15 mouse cellular contexts compared by ENCODE assay signal in genomic region chr5:41754226-41754775, GRCm38 (mm10). TPM values are rescaled to one million over a fixed set of nuclear protein-coding genes. Genes with fewer than 3 reads are reported as not detected.
A peak's percentile ranks its signal among the peaks of the same experiment; 100 is the strongest.
DNase-seq lines count a peak whose midpoint lies in the region; ATAC-seq and TF ChIP-seq lines count a peak whose summit lies in the region.
"Had no signal": no experiment of that assay in that cellular context is flagged by ENCODE, and none has a peak within 500 bp of the region (broad histone marks: within the 10 kb centered on the region; RNA-seq: fewer than 3 reads in every experiment).

No protein-coding gene starts in this region.

- TF ChIP-seq CTCF in hindbrain, postnatal 0 days (IDR thresholded peaks at IDR 0.05; ENCODE audit: low read depth): no peak

- no peak for ATAC-seq in heart, embryonic 15.5 days (replicated peaks; ENCODE audit: insufficient number of reproducible peaks, insufficient read depth, low FRiP score, low read depth)
- ATAC-seq in hindbrain, postnatal 0 days: no peak
- ATAC-seq in midbrain, embryonic 15.5 days (replicated peaks): no peak

- peak overlapping the region; percentile 30 for H3K4me3 ChIP-seq in heart, embryonic 15.5 days
- H3K4me3 ChIP-seq in brown adipose tissue, adult 24 weeks (ENCODE audit: insufficient read depth, low read depth, low read length): 0 out of 2 replicates have a peak overlapping the region, but pooled peaks have one; percentile 36
- H3K4me3 ChIP-seq in hindbrain, postnatal 0 days (ENCODE audit: low read length): no peak overlapping the region
- 0 out of 2 replicates have a peak overlapping the region, but pooled peaks have one; percentile 5 for H3K4me3 ChIP-seq in midbrain, embryonic 15.5 days
- H3K4me3 ChIP-seq: liver, embryonic 13.5 days; myocyte had no signal

- H3K27ac ChIP-seq in heart, embryonic 15.5 days: no peak overlapping the region
- H3K27ac ChIP-seq in brown adipose tissue, adult 24 weeks (replicated peaks; ENCODE audit: low read depth, low read length): no peak overlapping the region
- no peak overlapping the region for H3K27ac ChIP-seq in hindbrain, postnatal 0 days
- H3K27ac ChIP-seq in midbrain, embryonic 15.5 days: no peak overlapping the region
- H3K27ac ChIP-seq: liver, embryonic 13.5 days had no signal

- 2% methylated on average over 17 of the region's 17 CpGs for WGBS in heart, embryonic 15.5 days
- WGBS in hindbrain, postnatal 0 days: under 1% methylated on average over 17 of the region's 17 CpGs
- WGBS in midbrain, embryonic 15.5 days: under 1% methylated on average over 17 of the region's 17 CpGs

- H3K9me3 ChIP-seq in heart, embryonic 15.5 days (replicated peaks): no peaks in the 10 kb centered on the region
- no peaks in the 10 kb centered on the region for H3K9me3 ChIP-seq in hindbrain, postnatal 0 days (ENCODE audit: low read length)
- H3K9me3 ChIP-seq in midbrain, embryonic 15.5 days: no peaks in the 10 kb centered on the region
- H3K9me3 ChIP-seq: liver, embryonic 13.5 days had no signal

- H3K4me1 ChIP-seq in heart, embryonic 15.5 days (replicated peaks): peaks cover 7% of the 10 kb centered on the region
- H3K4me1 ChIP-seq in brown adipose tissue, adult 24 weeks (ENCODE audit: control insufficient read depth, insufficient read depth, insufficient read length, low read length): no peaks in the 10 kb centered on the region
- no peaks in the 10 kb centered on the region for H3K4me1 ChIP-seq in hindbrain, postnatal 0 days (ENCODE audit: insufficient read depth, low read length)
- peaks cover 6% of the 10 kb centered on the region; the same call in 1 of the 2 replicates for H3K4me1 ChIP-seq in midbrain, embryonic 15.5 days
- H3K4me1 ChIP-seq: liver, embryonic 13.5 days had no signal

- H3K36me3 ChIP-seq in heart, embryonic 15.5 days: no peaks in the 10 kb centered on the region
- H3K36me3 ChIP-seq in hindbrain, postnatal 0 days (ENCODE audit: insufficient read depth, low read length): no peaks in the 10 kb centered on the region
- H3K36me3 ChIP-seq in midbrain, embryonic 15.5 days (replicated peaks): no peaks in the 10 kb centered on the region
- H3K36me3 ChIP-seq: liver, embryonic 13.5 days had no signal

- H3K27me3 ChIP-seq in heart, embryonic 15.5 days: peaks cover 99% of the 10 kb centered on the region
- peaks cover 89% of the 10 kb centered on the region for H3K27me3 ChIP-seq in hindbrain, postnatal 0 days (ENCODE audit: insufficient read depth, low read length)
- H3K27me3 ChIP-seq in midbrain, embryonic 15.5 days (replicated peaks): peaks cover 97% of the 10 kb centered on the region
- H3K27me3 ChIP-seq: CH12.LX had no signal

- no peak for DNase-seq in heart, adult 18-20 months
- DNase-seq in hindbrain, postnatal 0 days (ENCODE audit: low spot score): no peak
- DNase-seq in cerebellum, postnatal 4 days (ENCODE audit: low spot score in 2 of 2): no peak
- DNase-seq in gastrocnemius, adult 8-10 months (ENCODE audit: low spot score in 2 of 2): no peak
- DNase-seq in yolk sac, embryonic 10.5 days (ENCODE audit: low spot score): no peak
- DNase-seq: gastrocnemius, postnatal 10 days; kidney, postnatal 36 days; liver, embryonic 13.5 days; right cerebral cortex, postnatal 25 days had no signal

- H3K9ac ChIP-seq in heart, embryonic 15.5 days: no peak overlapping the region
- no peak overlapping the region for H3K9ac ChIP-seq in hindbrain, postnatal 0 days (replicated peaks; ENCODE audit: low read length)
- no peak overlapping the region for H3K9ac ChIP-seq in midbrain, embryonic 15.5 days
- H3K9ac ChIP-seq: liver, embryonic 13.5 days had no signal

- peak overlapping the region; percentile 43 for H3K4me2 ChIP-seq in heart, embryonic 15.5 days
- H3K4me2 ChIP-seq in hindbrain, postnatal 0 days (ENCODE audit: low read depth, low read length): peak overlapping the region; percentile 17; the same call in 1 of the 2 replicates
- no peak overlapping the region for H3K4me2 ChIP-seq in midbrain, embryonic 15.5 days
- H3K4me2 ChIP-seq: liver, embryonic 13.5 days had no signal

RNA-seq across cellular contexts. Expression of gene Nkx3-2, which starts 10.0 kb away (rescaled TPM):
- 0.13 TPM in 1 of 2 replicates, not detected in the other for polyA plus RNA-seq in heart, embryonic 15.5 days (2015; fragmentation: Nextera tagmentation; extraction: Ambion mirVana)
- total RNA-seq in heart, adult 18-20 months (2021): not detected
- polyA plus RNA-seq in brown adipose tissue, adult 24 weeks (2012; ENCODE audit: insufficient read depth, insufficient read length, missing spikeins): not detected in 2 replicates
- not detected in 2 replicates for total RNA-seq in hindbrain, postnatal 0 days (2014; rRNA removed)
- not detected in 2 replicates for polyA plus RNA-seq in hindbrain, postnatal 0 days (2015; fragmentation: Nextera tagmentation; extraction: Ambion mirVana)
- polyA plus RNA-seq in midbrain, embryonic 15.5 days (2015; fragmentation: Nextera tagmentation; extraction: Ambion mirVana): not detected in 2 replicates
- not detected for total RNA-seq in gastrocnemius, adult 8-10 months (2022)
- total RNA-seq: CH12.LX had no signal
- polyA plus RNA-seq: liver, embryonic 13.5 days; thymus, postnatal 0 days had no signal

RNA-seq across cellular contexts. Expression of gene Rab28, which starts 46.3 kb away (rescaled TPM):
- polyA plus RNA-seq in heart, embryonic 15.5 days (2015; fragmentation: Nextera tagmentation; extraction: Ambion mirVana): 43.7 and 44.1 TPM in 2 replicates
- total RNA-seq in heart, adult 18-20 months (2021): 100 to 1,000 TPM in 1 of 2 experiments, 10 to 100 TPM in 1; 96.6 to 108 TPM
- polyA plus RNA-seq in brown adipose tissue, adult 24 weeks (2012; ENCODE audit: insufficient read depth, insufficient read length, missing spikeins): 51.9 and 53.2 TPM in 2 replicates
- 39.2 and 45.5 TPM in 2 replicates for total RNA-seq in hindbrain, postnatal 0 days (2014; rRNA removed)
- 46.0 and 50.1 TPM in 2 replicates for polyA plus RNA-seq in hindbrain, postnatal 0 days (2015; fragmentation: Nextera tagmentation; extraction: Ambion mirVana)
- 64.4 and 66.4 TPM in 2 replicates for polyA plus RNA-seq in midbrain, embryonic 15.5 days (2015; fragmentation: Nextera tagmentation; extraction: Ambion mirVana)
- total RNA-seq in gastrocnemius, adult 8-10 months (2022): 100 to 1,000 TPM in 1 of 4 experiments, 10 to 100 TPM in 3; 88.5 to 109 (median 96.2) TPM
